Mouse (Mus musculus): ENCODE results near the gene E2f3. TPM values are rescaled to one million over a fixed set of nuclear protein-coding genes. Genes with fewer than 3 reads are reported as not detected.

E2f3 gene
- polyA plus RNA-seq, 2 experiments, result 10.2 to 23.6 TPM

DNA sequence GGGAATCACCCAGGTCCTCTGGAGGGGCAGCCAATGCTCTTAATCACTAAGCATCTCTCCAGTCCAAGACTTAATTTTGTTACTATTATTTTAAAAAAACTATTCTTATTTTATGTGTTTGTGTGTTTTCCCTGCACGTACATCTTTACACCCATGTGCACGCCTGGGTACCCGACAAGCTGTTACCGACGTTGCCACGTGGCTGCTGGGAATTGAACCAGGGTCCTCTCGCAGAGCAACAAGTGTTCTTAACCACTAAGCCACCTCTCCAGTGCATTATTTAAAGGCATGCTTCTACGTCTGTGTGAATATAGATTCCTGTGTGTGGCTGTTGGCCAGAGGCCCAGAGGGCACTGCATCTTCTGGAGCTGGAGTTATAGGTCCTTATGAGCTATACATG, 73.6 kb downstream of the E2f3 start:
- TF ChIP-seq POLR2A (IDR thresholded peaks at IDR 0.05; ENCODE audit: borderline replicate concordance, extremely low read depth, insufficient read depth, insufficient read length), result no peak
- Histone ChIP-seq H3K9me3 (ENCODE audit: control insufficient read depth, low read length) (no peaks in the 10 kb centered on the region), H3K4me2 (replicated peaks; ENCODE audit: low read depth, low read length, severe bottlenecking) (no peak overlapping the region), H3K9ac (ENCODE audit: low read depth, low read length, severe bottlenecking) (no peak overlapping the region), H3K36me3 (ENCODE audit: control insufficient read depth, insufficient read depth, low read length) (peaks cover 70% of the 10 kb centered on the region), H3K4me1 (ENCODE audit: control insufficient read depth, insufficient read depth, low read length) (peaks cover 8% of the 10 kb centered on the region; the same call in 1 of the 2 replicates), H3K27me3 (ENCODE audit: control insufficient read depth, insufficient read depth, low read length) (no peaks in the 10 kb centered on the region), H3K4me3 (replicated peaks; ENCODE audit: low read length) (no peak overlapping the region), H3K27ac (replicated peaks; ENCODE audit: low read depth, low read length) (no peak overlapping the region)
- DNase-seq (ENCODE audit: low spot score), result no peak
- no peak for ATAC-seq (ENCODE audit: low FRiP score, low read depth)
- 91% methylated on average over 8 of the region's 8 CpGs for WGBS

- Histone ChIP-seq H3K9ac (ENCODE audit: low read depth, low read length, severe bottlenecking) (no peak overlapping the region), H3K36me3 (ENCODE audit: control insufficient read depth, insufficient read depth, low read length) (peaks cover 70% of the 10 kb centered on the region), H3K27ac (replicated peaks; ENCODE audit: low read depth, low read length) (no peak overlapping the region), H3K27me3 (ENCODE audit: control insufficient read depth, insufficient read depth, low read length) (no peaks in the 10 kb centered on the region), H3K4me3 (replicated peaks; ENCODE audit: low read length) (no peak overlapping the region), H3K9me3 (ENCODE audit: control insufficient read depth, low read length) (peaks cover 1% of the 10 kb centered on the region; the same call in 1 of the 2 replicates), H3K4me1 (ENCODE audit: control insufficient read depth, insufficient read depth, low read length) (peaks cover 8% of the 10 kb centered on the region; the same call in 1 of the 2 replicates), H3K4me2 (replicated peaks; ENCODE audit: low read depth, low read length, severe bottlenecking) (no peak overlapping the region)
- 98% methylated on average over 3 of the region's 3 CpGs for WGBS
- no peak for DNase-seq (ENCODE audit: low spot score)
- no peak for ATAC-seq (ENCODE audit: low FRiP score, low read depth)
- TF ChIP-seq POLR2A (IDR thresholded peaks at IDR 0.05; ENCODE audit: borderline replicate concordance, extremely low read depth, insufficient read depth, insufficient read length), result no peak
Observed at GRCm38 (mm10) chr13:29911141-29911540, 74.7 kb downstream of the E2f3 start.

DNA sequence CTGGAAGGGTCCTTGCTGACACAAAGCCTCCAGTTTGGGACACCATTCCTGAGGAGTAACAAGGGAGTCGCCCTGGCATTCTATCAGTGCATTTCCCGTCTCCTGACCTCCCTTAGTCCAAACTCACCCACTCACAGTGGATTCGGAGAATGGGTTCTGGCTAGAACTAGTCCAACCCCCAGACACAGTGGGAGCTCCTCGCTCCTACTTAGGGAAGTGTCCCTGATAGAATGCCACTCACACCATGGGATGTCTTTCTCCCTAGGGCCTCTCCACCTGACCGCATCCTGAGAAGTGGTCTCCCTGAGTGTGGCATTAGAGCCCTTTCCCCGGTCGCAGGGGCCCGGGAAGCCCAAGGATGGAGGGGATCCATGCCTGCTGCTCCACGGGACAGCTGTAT, 77.4 kb downstream of the E2f3 start:
- 96% methylated on average over 9 of the region's 9 CpGs for WGBS
- H3K27ac ChIP-seq (replicated peaks; ENCODE audit: low read depth, low read length), result no peak overlapping the region
- no peak overlapping the region for H3K4me3 ChIP-seq (replicated peaks; ENCODE audit: low read length)
- no peak for ATAC-seq (ENCODE audit: low FRiP score, low read depth)
- no peaks in the 10 kb centered on the region for H3K27me3 ChIP-seq (ENCODE audit: control insufficient read depth, insufficient read depth, low read length)
- peaks cover 74% of the 10 kb centered on the region for H3K36me3 ChIP-seq (ENCODE audit: control insufficient read depth, insufficient read depth, low read length)
- no peak for TF ChIP-seq POLR2A (IDR thresholded peaks at IDR 0.05; ENCODE audit: borderline replicate concordance, extremely low read depth, insufficient read depth, insufficient read length)
- no peak overlapping the region for H3K9ac ChIP-seq (ENCODE audit: low read depth, low read length, severe bottlenecking)
- peaks cover 15% of the 10 kb centered on the region for H3K9me3 ChIP-seq (ENCODE audit: control insufficient read depth, low read length)
- H3K4me1 ChIP-seq (ENCODE audit: control insufficient read depth, insufficient read depth, low read length), result peaks cover 7% of the 10 kb centered on the region; the same call in 1 of the 2 replicates
- H3K4me2 ChIP-seq (replicated peaks; ENCODE audit: low read depth, low read length, severe bottlenecking), result no peak overlapping the region
- DNase-seq (ENCODE audit: low spot score), result no peak

DNA sequence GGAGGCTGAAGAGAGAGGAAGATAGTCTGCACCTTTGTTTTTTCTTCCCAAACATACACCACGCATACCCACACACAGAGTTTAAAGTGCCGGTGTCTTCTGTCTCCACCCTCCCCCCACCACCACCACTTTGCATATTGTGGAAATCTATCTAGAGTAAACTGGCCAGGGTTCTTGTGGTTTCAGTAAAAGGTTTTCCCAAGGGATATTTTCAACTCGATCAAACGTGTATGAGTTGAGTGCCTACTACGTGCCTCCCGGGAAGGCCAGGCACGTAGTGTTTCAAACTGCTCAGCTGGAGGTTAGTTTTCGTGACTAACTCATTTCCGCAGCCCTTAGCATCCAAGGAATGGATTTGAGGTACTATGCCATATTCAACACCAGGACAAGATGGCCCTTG, 77.9 kb downstream of the E2f3 start:
- H3K9ac ChIP-seq (ENCODE audit: low read depth, low read length, severe bottlenecking), result no peak overlapping the region
- H3K27ac ChIP-seq (replicated peaks; ENCODE audit: low read depth, low read length), result no peak overlapping the region
- DNase-seq (ENCODE audit: low spot score), result no peak
- H3K4me1 ChIP-seq (ENCODE audit: control insufficient read depth, insufficient read depth, low read length), result peaks cover 3% of the 10 kb centered on the region; the same call in 1 of the 2 replicates
- no peak overlapping the region for H3K4me3 ChIP-seq (replicated peaks; ENCODE audit: low read length)
- peaks cover 71% of the 10 kb centered on the region for H3K36me3 ChIP-seq (ENCODE audit: control insufficient read depth, insufficient read depth, low read length)
- H3K9me3 ChIP-seq (ENCODE audit: control insufficient read depth, low read length), result peaks cover 15% of the 10 kb centered on the region
- H3K4me2 ChIP-seq (replicated peaks; ENCODE audit: low read depth, low read length, severe bottlenecking), result no peak overlapping the region
- no peaks in the 10 kb centered on the region for H3K27me3 ChIP-seq (ENCODE audit: control insufficient read depth, insufficient read depth, low read length)
- TF ChIP-seq POLR2A (IDR thresholded peaks at IDR 0.05; ENCODE audit: borderline replicate concordance, extremely low read depth, insufficient read depth, insufficient read length), result no peak
- no peak for ATAC-seq (ENCODE audit: low FRiP score, low read depth)
- 93% methylated on average over 9 of the region's 9 CpGs for WGBS

- Histone ChIP-seq H3K27me3 (ENCODE audit: control insufficient read depth, insufficient read depth, low read length) (no peaks in the 10 kb centered on the region), H3K27ac (replicated peaks; ENCODE audit: low read depth, low read length) (no peak overlapping the region), H3K9ac (ENCODE audit: low read depth, low read length, severe bottlenecking) (no peak overlapping the region), H3K9me3 (ENCODE audit: control insufficient read depth, low read length) (peaks cover 15% of the 10 kb centered on the region), H3K4me2 (replicated peaks; ENCODE audit: low read depth, low read length, severe bottlenecking) (no peak overlapping the region), H3K4me3 (replicated peaks; ENCODE audit: low read length) (no peak overlapping the region), H3K36me3 (ENCODE audit: control insufficient read depth, insufficient read depth, low read length) (peaks cover 65% of the 10 kb centered on the region), H3K4me1 (ENCODE audit: control insufficient read depth, insufficient read depth, low read length) (no peaks in the 10 kb centered on the region)
- no peak for TF ChIP-seq POLR2A (IDR thresholded peaks at IDR 0.05; ENCODE audit: borderline replicate concordance, extremely low read depth, insufficient read depth, insufficient read length)
- DNase-seq (ENCODE audit: low spot score) (no peak), ATAC-seq (ENCODE audit: low FRiP score, low read depth) (no peak)
- WGBS, result 98% methylated on average over 10 of the region's 10 CpGs
Observed at GRCm38 (mm10) chr13:29906734-29907133, 79.1 kb downstream of the E2f3 start.

- Histone ChIP-seq H3K4me2 (replicated peaks; ENCODE audit: low read depth, low read length, severe bottlenecking) (no peak overlapping the region), H3K9me3 (ENCODE audit: control insufficient read depth, low read length) (peaks cover 15% of the 10 kb centered on the region), H3K4me3 (replicated peaks; ENCODE audit: low read length) (no peak overlapping the region), H3K4me1 (ENCODE audit: control insufficient read depth, insufficient read depth, low read length) (no peaks in the 10 kb centered on the region), H3K27ac (replicated peaks; ENCODE audit: low read depth, low read length) (no peak overlapping the region), H3K9ac (ENCODE audit: low read depth, low read length, severe bottlenecking) (no peak overlapping the region), H3K27me3 (ENCODE audit: control insufficient read depth, insufficient read depth, low read length) (no peaks in the 10 kb centered on the region), H3K36me3 (ENCODE audit: control insufficient read depth, insufficient read depth, low read length) (peaks cover 34% of the 10 kb centered on the region)
- TF ChIP-seq POLR2A (IDR thresholded peaks at IDR 0.05; ENCODE audit: borderline replicate concordance, extremely low read depth, insufficient read depth, insufficient read length), result no peak
- ATAC-seq (ENCODE audit: low FRiP score, low read depth) (no peak), DNase-seq (ENCODE audit: low spot score) (no peak)
- WGBS, result 91% methylated on average over 1 of the region's 1 CpGs
Observed at GRCm38 (mm10) chr13:29903341-29903740, 82.5 kb downstream of the E2f3 start.

Measured in limb, embryonic 14.5 days (tissue).